Mouse (Mus musculus) hindbrain, embryonic 11.5 days (tissue): Measurements from ENCODE around the gene E030018B13Rik. TPM values are rescaled to one million over a fixed set of nuclear protein-coding genes. Genes with fewer than 3 reads are reported as not detected.

ENCODE experiments used
- ATAC-seq: fragments of 200-750 bp; cut with Nextera tagmentation; 2 replicates; pipeline ENCODE4 v1.8.0; 2017; ENCODE audit warnings: mild to moderate bottlenecking, moderate TSS enrichment, moderate library complexity; ENCODE audit not compliant: low FRiP score
- DNase-seq: peaks from one replicate; pipeline ENCODE4 v3.0.0-alpha.2; 2015; ENCODE audit warnings: low spot score
- H3K27ac ChIP-seq: fragments of 300-500 bp; sonication (generic); 2 replicates; pipeline ENCODE4 v1.5.1; 2014; ENCODE audit warnings: mild to moderate bottlenecking, low read depth, low read length
- H3K27me3 ChIP-seq: fragments of 300-500 bp; sonication (generic); 2 replicates; pipeline ENCODE4 v1.6.1; 2014; ENCODE audit warnings: mild to moderate bottlenecking, low read length, moderate library complexity, mixed read lengths; ENCODE audit not compliant: control insufficient read depth, insufficient read depth
- H3K36me3 ChIP-seq: fragments of 300-500 bp; sonication (generic); 2 replicates; pipeline ENCODE4 v1.6.1; 2014; ENCODE audit warnings: mild to moderate bottlenecking, low read length, moderate library complexity, mixed read lengths; ENCODE audit not compliant: control insufficient read depth, insufficient read depth
- H3K4me1 ChIP-seq: fragments of 300-500 bp; sonication (generic); replicated peaks from 2 replicates; pipeline ENCODE4 v1.6.1; 2014; ENCODE audit warnings: low read length, mixed read lengths; ENCODE audit not compliant: control insufficient read depth, insufficient read depth
- H3K4me2 ChIP-seq: fragments of 300-500 bp; sonication (generic); replicated peaks from 2 replicates; pipeline ENCODE4 v1.6.1; 2014; ENCODE audit warnings: mild to moderate bottlenecking, low read depth, low read length
- H3K4me3 ChIP-seq: fragments of 300-500 bp; sonication (generic); 2 replicates; pipeline ENCODE4 v1.5.1; 2014; ENCODE audit warnings: low read depth, low read length
- H3K9ac ChIP-seq: fragments of 300-500 bp; sonication (generic); 2 replicates; pipeline ENCODE4 v1.6.1; 2014; ENCODE audit warnings: low read depth, low read length
- H3K9me3 ChIP-seq: fragments of 300-500 bp; sonication (generic); 2 replicates; pipeline ENCODE4 v1.6.1; 2016; ENCODE audit warnings: low read length; ENCODE audit not compliant: control insufficient read depth
- WGBS: fragments of 180-500 bp; shearing (Covaris S2); extraction: QIAGEN DNeasy Blood & Tissue Kit; methylation state at CpG from one replicate; pipeline ENCODE4 v1.1.7; 2014; 5-methylcytosine and 5-hydroxymethylcytosine counted together
- polyA plus RNA-seq: library from polyadenylated mRNA; unstranded; fragments of >200 nt; fragmentation: Nextera tagmentation; extraction: Ambion mirVana; gene quantifications from 2 replicates; pipeline ENCODE4 v1.2.1, GENCODE M21; 2014

E030018B13Rik gene
- polyA plus RNA-seq, 1 experiment from 2014 or later, result 0.28 TPM

DNA sequence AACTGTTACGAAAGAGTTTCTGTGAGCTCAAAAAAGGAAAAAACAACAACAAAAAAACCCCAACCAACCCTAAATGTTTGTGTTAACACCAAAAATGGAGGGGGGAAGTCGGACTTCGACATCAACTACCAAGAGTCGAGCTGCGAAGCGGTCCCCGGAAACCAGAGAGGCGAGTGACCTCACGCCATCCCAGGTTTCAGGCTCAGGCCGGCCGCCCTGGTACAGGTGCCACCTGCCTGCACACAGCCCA lies 20.3 kb downstream of the E030018B13Rik start:
- Histone ChIP-seq H3K36me3 (no peaks in the 10 kb centered on the region), H3K27me3 (no peaks in the 10 kb centered on the region; the same call in 1 of the 2 replicates), H3K27ac (peak overlapping the region; percentile 91), H3K9ac (peak overlapping the region; percentile 97), H3K4me3 (peak overlapping the region; percentile 95), H3K4me2 (peak overlapping the region; percentile 88), H3K9me3 (no peaks in the 10 kb centered on the region), H3K4me1 (peaks cover 5% of the 10 kb centered on the region)
- ATAC-seq (no peak), DNase-seq (no peak)
- 0% methylated on average over 11 of the region's 11 CpGs for WGBS

DNA sequence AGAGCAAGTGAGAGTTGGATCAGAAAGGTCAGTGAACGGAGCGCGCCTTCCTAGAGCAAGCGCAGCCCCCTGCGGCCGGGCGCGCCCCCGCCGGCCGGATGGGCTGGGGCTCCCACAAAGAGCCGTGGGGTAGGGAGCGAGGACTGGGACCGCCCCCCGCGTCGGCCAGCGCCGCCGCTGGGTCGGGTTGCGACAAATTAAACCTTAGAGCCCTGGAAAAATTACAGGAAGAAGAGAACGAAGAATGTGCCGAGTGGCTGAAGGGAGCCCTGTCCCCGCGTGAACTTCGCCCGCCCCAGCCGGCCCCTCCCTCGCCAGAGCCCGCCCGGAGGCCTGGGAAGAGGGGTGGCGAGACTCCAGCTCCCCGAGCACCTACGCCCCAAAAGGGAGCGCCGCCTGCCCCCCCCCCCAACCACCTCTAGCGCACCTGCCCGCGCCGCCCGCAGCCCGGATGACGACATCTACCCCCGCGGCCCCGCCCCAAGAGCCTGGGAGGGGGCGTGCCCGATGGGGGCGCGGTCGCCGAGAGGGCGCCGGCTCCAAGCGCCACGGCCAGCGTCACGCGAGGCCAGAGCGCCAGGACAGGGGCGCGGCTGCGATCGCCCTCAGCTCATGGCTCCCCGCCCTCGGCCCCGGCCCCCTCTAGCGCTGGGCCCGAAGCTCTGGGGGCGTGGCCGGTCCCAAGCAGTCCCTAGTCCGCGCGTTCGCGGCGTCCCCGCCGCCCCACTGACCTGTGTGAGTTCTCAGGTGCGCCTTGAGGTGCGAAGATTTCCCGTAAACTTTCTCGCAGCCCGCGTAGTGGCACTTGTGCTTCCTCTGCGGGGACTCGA lies 20.8 kb downstream of the E030018B13Rik start:
- WGBS, result under 1% methylated on average over 67 of the region's 88 CpGs

GRCm38 (mm10) chr7:63938066-63938913 lies 21.6 kb downstream of the E030018B13Rik start:
- peak overlapping the region; percentile 88 for H3K4me2 ChIP-seq
- H3K4me1 ChIP-seq, result peaks cover 5% of the 10 kb centered on the region
- H3K27me3 ChIP-seq, result no peaks in the 10 kb centered on the region; the same call in 1 of the 2 replicates
- DNase-seq (no peak), ATAC-seq (peak; percentile 20; the same call in 1 of the 2 replicates)
- H3K27ac ChIP-seq, result peak overlapping the region; percentile 91
- no peaks in the 10 kb centered on the region for H3K9me3 ChIP-seq
- WGBS, result under 1% methylated on average over 86 of the region's 121 CpGs
- H3K36me3 ChIP-seq, result no peaks in the 10 kb centered on the region
- H3K4me3 ChIP-seq, result peak overlapping the region; percentile 95
- H3K9ac ChIP-seq, result peak overlapping the region; percentile 97

More for the DNA sequence above, 20.8 kb downstream of the E030018B13Rik start:
- Histone ChIP-seq H3K9ac (peak overlapping the region; percentile 97), H3K4me1 (peaks cover 5% of the 10 kb centered on the region), H3K9me3 (no peaks in the 10 kb centered on the region), H3K27ac (peak overlapping the region; percentile 91), H3K27me3 (no peaks in the 10 kb centered on the region; the same call in 1 of the 2 replicates), H3K4me2 (peak overlapping the region; percentile 88), H3K36me3 (no peaks in the 10 kb centered on the region), H3K4me3 (peak overlapping the region; percentile 95)
- peak; percentile 15 for ATAC-seq
- peak; percentile 84 for DNase-seq

DNA sequence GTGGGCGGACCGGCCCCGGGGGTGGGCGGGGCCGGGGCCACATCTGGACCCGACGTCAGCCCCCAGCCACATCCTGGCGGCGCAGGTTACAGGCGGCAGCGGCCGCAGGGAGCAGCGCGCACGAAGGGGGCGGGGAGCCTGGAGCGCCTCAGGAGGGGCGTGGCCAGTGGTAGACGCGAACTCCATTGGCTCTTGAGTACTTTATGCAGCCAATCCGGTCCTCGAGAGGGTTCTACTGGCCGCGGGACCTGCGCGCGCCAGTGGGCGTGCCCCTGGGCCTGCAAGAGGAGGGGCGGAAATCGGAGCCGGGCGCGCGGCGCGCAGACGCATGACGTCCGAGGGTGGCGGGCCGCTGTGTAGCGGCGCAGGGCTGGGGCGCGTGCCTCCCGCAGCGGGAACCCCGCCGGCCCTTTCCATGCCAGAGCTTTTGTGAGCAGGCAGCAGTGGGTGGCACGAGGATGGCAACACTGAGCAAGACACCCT lies 22.3 kb downstream of the E030018B13Rik start, which contains the start of gene Klf13:
Klf13 (minus strand) TSS at position 2 of the 483 bp plus-strand sequence.
- Histone ChIP-seq H3K9ac (peak within 1 kb of the TSS; percentile 97), H3K27me3 (no peaks in the 10 kb centered on the region; the same call in 1 of the 2 replicates)
- peak; percentile 94 for ATAC-seq

GRCm38 (mm10) chr7:63939397-63939951 lies 22.8 kb downstream of the E030018B13Rik start:
- Histone ChIP-seq H3K27ac (peak overlapping the region; percentile 93), H3K27me3 (no peaks in the 10 kb centered on the region; the same call in 1 of the 2 replicates), H3K4me3 (peak overlapping the region; percentile 95), H3K4me1 (peaks cover 5% of the 10 kb centered on the region), H3K9ac (peak overlapping the region; percentile 74), H3K4me2 (peak overlapping the region; percentile 89), H3K9me3 (no peaks in the 10 kb centered on the region), H3K36me3 (no peaks in the 10 kb centered on the region)
- WGBS, result under 1% methylated on average over 38 of the region's 39 CpGs
- peak; percentile 61 for ATAC-seq
- DNase-seq, result no peak

More for the DNA sequence above, 22.3 kb downstream of the E030018B13Rik start, which contains the start of gene Klf13:
- WGBS, result under 1% methylated on average over 46 of the region's 50 CpGs
- peak within 1 kb of the TSS; percentile 95 for H3K4me3 ChIP-seq
- no peaks in the 10 kb centered on the region for H3K9me3 ChIP-seq
- H3K27ac ChIP-seq, result peak within 1 kb of the TSS; percentile 93
- peak; percentile 98 for DNase-seq
- H3K4me1 ChIP-seq, result peaks cover 5% of the 10 kb centered on the region
- H3K36me3 ChIP-seq, result no peaks in the 10 kb centered on the region
- H3K4me2 ChIP-seq, result peak within 1 kb of the TSS; percentile 89

- DNase-seq (no peak), ATAC-seq (no peak)
- Histone ChIP-seq H3K4me3 (no peak overlapping the region), H3K27ac (no peak overlapping the region), H3K9ac (no peak overlapping the region), H3K36me3 (no peaks in the 10 kb centered on the region), H3K9me3 (no peaks in the 10 kb centered on the region), H3K4me2 (no peak overlapping the region), H3K27me3 (no peaks in the 10 kb centered on the region; the same call in 1 of the 2 replicates), H3K4me1 (peaks cover 5% of the 10 kb centered on the region)
- WGBS, result 91% methylated on average over 5 of the region's 5 CpGs
Measured at GRCm38 (mm10) chr7:63940321-63940720, 23.7 kb downstream of the E030018B13Rik start.

GRCm38 (mm10) chr7:63941050-63941449 lies 24.4 kb downstream of the E030018B13Rik start:
- H3K4me3 ChIP-seq, result no peak overlapping the region
- no peak overlapping the region for H3K4me2 ChIP-seq
- H3K36me3 ChIP-seq, result no peaks in the 10 kb centered on the region
- no peaks in the 10 kb centered on the region; the same call in 1 of the 2 replicates for H3K27me3 ChIP-seq
- no peaks in the 10 kb centered on the region for H3K9me3 ChIP-seq
- H3K9ac ChIP-seq, result no peak overlapping the region
- DNase-seq, result no peak
- no peak for ATAC-seq
- peaks cover 5% of the 10 kb centered on the region for H3K4me1 ChIP-seq
- 93% methylated on average over 3 of the region's 3 CpGs for WGBS
- H3K27ac ChIP-seq, result no peak overlapping the region

DNA sequence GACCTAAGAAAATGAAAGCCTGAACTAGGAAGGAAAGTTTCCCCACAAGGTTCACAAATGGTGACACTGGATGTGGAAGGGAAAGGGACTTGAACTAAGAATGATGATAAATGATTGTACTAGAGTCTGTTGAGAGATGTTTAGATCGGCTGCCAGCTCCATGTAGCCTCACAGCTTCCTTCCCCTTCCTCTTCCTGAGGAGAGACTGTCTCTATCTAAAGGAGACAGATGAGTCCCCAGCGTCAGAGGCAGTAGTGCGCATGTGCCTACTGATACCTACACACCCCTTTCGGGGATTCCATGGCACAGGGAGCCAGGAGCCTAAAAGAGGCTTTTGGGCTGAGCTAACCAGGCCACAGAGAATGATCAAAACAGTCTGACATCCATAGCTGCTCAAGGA lies 24.8 kb downstream of the E030018B13Rik start:
- Histone ChIP-seq H3K27ac (no peak overlapping the region), H3K9me3 (no peaks in the 10 kb centered on the region), H3K36me3 (no peaks in the 10 kb centered on the region), H3K4me1 (peaks cover 5% of the 10 kb centered on the region), H3K4me2 (no peak overlapping the region), H3K9ac (no peak overlapping the region), H3K27me3 (no peaks in the 10 kb centered on the region; the same call in 1 of the 2 replicates), H3K4me3 (no peak overlapping the region)
- 88% methylated on average over 4 of the region's 4 CpGs for WGBS
- ATAC-seq, result no peak
- no peak for DNase-seq
